Mouse (Mus musculus): ENCODE data around the gene Eps15.

The Eps15 gene

DNA sequence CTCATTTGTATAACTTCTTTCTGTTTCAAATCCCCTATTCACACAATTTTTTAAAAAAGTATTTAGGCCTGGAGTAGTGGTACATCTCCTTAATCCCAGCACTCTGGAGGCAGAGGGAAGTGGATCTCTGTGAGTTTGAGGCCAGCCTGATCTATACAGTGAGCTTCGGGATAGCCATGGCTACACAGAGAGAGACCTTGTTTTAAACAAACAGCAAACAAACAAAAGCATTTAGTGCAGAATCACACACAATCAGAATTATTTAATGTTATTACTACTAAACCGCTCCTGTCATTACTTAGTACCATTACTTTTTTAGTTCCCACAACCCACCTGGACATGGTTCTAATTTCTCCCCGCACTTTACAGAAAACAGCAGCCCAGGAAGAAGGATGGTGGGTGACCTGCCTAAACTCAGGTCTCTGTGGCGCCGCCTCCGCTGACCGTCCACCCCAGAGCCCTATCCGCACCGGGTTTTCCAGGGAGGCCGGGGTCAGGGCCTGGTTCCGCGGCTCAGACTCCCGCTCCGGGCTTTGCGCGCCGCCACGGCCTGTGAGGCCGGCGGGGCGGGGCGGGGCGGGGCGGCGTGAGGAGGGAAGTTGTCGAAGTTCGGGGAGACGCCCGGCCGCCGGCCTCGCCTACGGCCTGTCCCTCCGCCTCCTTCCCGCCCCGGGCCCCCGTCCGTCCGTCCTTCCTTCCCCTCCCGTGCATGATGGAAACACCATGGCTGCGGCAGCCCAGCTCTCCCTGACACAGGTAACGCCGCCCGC lies at the start of gene Eps15:
Gene Eps15, plus strand, starts transcription at position 580 of the 770 bp plus-strand sequence.
- peak; percentile 89 for DNase-seq (ENCODE audit: low spot score)

DNA sequence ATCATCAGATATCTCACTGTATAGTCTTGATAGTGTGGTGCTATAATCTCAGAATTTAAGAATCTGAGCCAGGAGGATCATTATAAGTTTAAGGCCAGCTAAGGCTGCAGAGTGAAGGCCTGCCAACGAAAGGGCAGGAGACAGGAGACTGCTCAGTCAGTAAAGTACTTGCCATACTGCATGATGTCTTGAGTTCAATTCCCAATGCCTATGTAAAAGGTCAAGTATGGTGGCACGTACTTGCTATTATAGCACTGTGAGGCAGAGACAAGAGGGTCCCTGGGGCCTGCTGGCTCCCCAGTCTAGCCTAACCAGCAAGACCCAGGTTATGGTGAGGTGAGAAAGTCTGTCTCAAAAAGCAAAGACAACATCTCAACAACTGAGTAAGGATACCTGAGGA lies 45.9 kb upstream of the Eps15 start, which contains the start of gene Calr4:
Gene Calr4, plus strand, starts transcription at position 301 of the 400 bp plus-strand sequence.
- no peak for DNase-seq (ENCODE audit: low spot score)

GRCm38 (mm10) chr4:109234806-109235350 lies 45.2 kb upstream of the Eps15 start:
- no peak for DNase-seq (ENCODE audit: low spot score)

DNA sequence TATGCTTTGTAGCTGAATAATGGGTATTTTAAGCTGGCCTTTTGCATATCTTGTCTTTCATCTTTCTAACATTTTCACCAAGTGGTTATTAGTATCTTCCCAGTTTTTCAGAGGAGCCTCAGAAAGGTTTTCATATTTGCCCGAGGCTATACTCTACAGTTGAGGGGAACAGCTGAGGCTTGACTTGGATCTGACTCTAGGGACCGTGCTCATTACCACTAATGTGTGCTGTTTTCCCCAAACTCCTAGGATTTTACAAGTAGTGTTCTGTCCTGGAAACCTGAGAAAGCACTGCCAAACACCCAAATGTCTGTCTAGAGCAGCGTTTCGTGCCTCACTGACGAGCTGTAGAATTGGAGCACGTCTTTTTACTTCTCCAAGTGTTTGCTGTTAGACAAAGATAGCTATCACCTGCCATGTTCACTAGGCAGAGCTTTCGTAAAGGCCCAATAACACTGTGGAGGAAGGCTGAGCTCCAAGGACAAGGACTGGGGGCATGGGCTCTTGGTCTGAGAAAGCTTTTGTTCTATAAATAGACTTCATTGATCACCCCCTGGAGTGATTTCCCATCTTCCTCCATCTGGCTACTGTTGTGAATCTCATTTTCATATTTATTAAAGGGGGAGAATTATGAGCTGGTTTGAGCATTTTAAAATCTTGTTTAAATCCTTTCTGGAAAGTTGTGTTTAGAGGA lies 43.7 kb upstream of the Eps15 start:
- no peak for DNase-seq (ENCODE audit: low spot score)

- peak; percentile 69 for DNase-seq (ENCODE audit: low spot score)
These were observed 41.4 kb upstream of the Eps15 start for GRCm38 (mm10) chr4:109238428-109239268.

DNA sequence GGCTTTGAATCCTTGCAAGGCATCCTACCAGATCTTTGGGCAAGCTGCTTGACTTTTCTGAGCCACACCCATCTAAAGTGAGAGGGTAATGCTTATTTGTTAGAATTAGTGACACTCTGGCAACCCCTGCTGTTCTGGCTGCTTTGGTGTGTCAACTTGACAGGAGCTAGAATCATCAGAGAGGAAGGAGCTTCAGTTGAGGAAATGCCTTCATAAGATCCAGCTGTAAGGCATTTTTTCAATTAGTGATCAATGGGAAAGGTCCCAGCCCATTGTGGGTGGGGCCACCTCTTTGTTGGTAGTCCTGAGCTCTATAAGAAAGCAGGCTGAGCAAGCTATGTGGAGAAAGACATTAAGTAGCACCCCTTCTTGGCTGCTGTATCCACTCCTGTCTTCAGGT lies 38.8 kb upstream of the Eps15 start:
- DNase-seq (ENCODE audit: low spot score): peak; percentile 20

- peak; percentile 56 for DNase-seq (ENCODE audit: low spot score)
These were observed 38.1 kb upstream of the Eps15 start for GRCm38 (mm10) chr4:109241934-109242333.

GRCm38 (mm10) chr4:109244506-109244905 lies 35.6 kb upstream of the Eps15 start:
- DNase-seq (ENCODE audit: low spot score): no peak

- DNase-seq (ENCODE audit: low spot score): no peak
These were observed 35.0 kb upstream of the Eps15 start for GRCm38 (mm10) chr4:109245016-109245620.

DNA sequence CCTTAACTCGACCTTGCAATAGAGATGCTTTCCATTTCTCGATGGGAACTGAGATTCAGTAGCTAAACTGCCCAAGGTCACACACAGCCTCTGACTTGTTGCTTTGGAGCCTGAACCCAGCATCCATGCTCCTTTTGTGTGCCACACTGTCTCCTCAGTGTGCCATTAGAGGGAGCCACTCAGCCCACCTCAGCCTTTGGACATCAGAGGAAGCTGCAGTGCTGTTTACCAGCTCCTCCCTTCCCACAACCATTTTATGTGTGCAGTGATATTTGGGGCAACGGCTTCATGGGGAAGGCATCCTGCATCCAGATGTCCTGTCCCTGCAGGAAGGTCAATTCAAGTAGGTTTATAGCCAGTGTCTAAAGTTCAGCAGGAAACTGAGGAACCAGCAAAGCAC lies 28.5 kb upstream of the Eps15 start:
- DNase-seq (ENCODE audit: low spot score): no peak

- no peak for DNase-seq (ENCODE audit: low spot score)
These were observed 27.9 kb upstream of the Eps15 start for GRCm38 (mm10) chr4:109252199-109252598.

- no peak for DNase-seq (ENCODE audit: low spot score)
These were observed 26.4 kb upstream of the Eps15 start for GRCm38 (mm10) chr4:109253664-109254151.

GRCm38 (mm10) chr4:109254511-109254910 lies 25.6 kb upstream of the Eps15 start:
- DNase-seq (ENCODE audit: low spot score): no peak

DNA sequence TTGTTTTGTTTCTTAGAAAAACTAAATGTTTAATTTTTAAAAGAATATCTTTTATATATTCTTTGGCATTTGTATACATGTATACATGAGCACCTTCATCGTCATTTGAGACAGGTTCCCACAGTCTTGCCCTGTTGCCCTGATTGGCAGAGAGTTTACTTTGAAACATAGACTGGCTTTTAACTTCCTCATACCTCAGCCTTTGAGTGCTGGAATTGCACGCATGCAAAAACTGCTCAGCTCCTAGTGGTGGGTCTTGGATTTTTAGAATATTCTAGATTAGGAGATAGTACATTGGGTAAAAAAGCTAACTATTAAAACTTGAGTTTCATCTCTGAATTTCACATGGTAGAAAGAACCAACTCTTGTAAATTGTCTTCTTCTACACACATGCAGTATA lies 24.7 kb upstream of the Eps15 start:
- DNase-seq (ENCODE audit: low spot score): no peak

DNA sequence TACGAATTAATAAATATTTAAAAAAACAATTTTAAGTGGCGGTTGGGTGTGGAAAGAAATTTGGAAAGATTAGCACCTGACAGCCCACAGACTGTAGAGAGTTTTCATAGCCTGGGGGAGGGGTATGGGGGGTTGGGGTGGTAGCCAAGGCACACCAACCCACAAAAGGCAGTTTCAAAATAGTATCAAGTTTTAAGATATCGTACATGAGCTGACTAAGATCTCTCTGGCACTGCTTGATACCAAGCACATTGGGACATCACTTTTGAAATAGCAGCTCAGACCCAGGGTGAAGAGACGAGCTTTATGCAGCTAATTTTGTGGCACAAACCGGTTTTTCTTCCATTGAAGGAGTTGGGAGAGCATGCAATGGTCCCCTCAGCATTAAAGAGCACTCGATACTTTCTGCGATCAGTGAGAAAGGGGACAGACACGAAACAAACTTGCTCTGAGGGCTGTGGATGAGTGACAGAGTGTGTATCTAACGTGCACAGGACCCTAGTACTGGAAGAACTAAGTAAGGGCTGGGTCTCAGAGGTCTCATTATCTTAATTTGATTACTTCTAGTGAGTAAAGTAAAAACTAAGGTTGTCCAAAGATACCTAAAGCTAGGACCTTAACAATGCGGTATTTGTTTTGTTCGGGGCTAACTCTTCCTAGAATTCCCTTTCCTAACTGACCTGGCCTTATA lies 24.2 kb upstream of the Eps15 start:
- no peak for DNase-seq (ENCODE audit: low spot score)

DNA sequence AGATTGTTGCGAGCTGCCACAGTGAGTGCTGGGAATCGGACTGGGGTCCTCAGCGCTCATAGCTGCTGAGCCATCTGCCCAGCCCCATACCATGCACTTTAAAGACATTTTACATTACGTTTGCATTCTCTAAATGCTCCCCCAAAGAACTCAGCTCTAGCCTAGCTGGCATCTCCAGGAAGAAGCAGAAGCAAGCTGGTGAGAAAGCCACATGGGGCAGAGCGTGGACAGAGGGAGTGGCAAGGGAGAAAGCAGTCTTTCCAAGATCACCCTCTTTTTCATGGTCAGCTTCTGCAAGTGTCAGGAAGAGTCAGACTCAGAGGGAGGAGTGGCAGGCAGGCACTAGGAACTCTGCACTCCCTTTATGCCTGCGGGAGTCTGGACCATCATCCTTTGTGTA lies 23.3 kb upstream of the Eps15 start:
- DNase-seq (ENCODE audit: low spot score): no peak

DNA sequence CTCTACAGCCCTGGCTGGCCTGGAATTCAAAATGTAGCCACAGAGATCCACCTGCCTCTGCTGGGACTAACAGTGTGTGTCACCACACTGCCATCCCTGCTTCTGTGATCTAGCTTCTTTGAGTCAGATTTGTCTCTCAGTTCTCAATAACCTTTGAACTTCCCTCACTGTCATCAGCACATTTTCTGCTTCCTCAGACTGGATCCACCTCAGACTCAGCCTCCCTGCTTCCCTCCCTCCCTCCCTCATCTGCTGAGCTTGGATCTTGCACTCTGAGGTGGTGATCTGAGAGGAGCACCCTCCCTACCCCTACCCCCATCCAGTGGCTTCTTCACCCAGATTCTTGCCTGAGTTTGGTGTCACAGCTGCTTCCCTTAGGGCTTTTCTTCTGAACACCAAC lies 22.4 kb upstream of the Eps15 start:
- no peak for DNase-seq (ENCODE audit: low spot score)

GRCm38 (mm10) chr4:109262068-109262467 lies 18.0 kb upstream of the Eps15 start:
- peak; percentile 68 for DNase-seq (ENCODE audit: low spot score)

- no peak for DNase-seq (ENCODE audit: low spot score)
These were observed 14.0 kb upstream of the Eps15 start for GRCm38 (mm10) chr4:109266056-109266455.

- no peak for DNase-seq (ENCODE audit: low spot score)
These were observed 13.3 kb upstream of the Eps15 start for GRCm38 (mm10) chr4:109266744-109267143.

- DNase-seq (ENCODE audit: low spot score): no peak
These were observed 12.6 kb upstream of the Eps15 start for GRCm38 (mm10) chr4:109267452-109267851.
